Mouse (Mus musculus) layer of hippocampus, adult 9-10 months (tissue): ENCODE results near the gene Tnfaip8l3.
"Not testable (repeated sequence)": the region's sequence is repeated elsewhere in the genome, so short reads cannot be mapped to it uniquely, and the experiment has no call there.

ENCODE experiments used
- DNase-seq: peaks from one replicate; pipeline ENCODE4 v3.0.0; 2022; ENCODE audit warnings: low spot score

Tnfaip8l3 gene

DNA sequence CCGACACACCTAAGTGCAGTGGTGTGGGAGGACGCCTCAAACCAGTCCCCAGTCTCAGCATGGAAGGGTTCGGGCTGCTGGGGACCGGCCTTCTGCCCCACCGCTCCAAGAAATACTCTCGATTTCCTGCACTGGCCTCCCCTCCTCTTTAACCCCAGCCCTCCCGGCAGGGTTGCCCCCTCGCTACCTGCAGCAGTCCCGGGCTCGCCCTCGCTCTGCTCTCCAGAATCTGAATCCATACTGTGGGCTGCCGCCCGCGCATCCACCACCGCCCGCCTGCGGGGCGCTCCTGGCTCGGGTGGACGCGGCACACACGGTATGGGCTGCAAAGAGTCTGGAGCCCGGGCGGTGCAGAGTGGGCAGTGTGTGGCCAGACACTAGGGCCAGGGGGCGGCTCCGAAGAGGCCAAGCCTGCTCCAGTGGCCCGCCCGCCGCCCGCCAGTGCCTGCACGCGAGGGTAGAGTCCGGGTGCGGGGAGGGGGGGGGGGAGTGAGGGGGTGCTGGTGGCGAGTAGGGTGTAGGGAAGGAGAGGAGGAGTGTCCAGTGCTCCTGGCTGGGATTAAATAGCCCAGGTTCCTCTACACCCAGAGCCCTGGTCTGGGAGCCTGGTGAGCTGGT is at the start of gene Tnfaip8l3:
TSS of gene Tnfaip8l3 (minus strand) at position 357 of the 618 bp plus-strand sequence.
- DNase-seq: no peak

DNA sequence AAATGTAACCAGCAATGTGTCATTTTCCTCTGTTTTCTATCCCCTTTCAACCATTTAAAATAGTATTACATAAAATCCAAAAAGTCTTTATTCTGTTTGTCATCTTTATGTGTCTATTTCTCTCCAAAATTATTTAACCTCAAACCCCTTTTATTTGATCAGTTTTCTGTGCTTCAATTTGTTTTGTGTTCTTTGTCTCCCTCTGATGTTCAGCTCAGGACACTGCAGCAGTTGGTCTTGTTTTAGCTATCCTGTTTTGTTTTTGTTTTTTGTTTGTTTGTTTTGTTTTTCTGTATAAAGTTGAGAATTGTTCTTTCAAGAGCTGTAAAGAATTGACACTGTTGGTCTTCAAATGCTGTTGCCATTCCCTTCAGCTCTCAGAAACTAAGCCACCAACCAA is 44.5 kb upstream of the Tnfaip8l3 start:
- DNase-seq: peak; percentile 21

GRCm38 (mm10) chr9:54098636-54099035 is 30.4 kb upstream of the Tnfaip8l3 start:
- no peak for DNase-seq

DNA sequence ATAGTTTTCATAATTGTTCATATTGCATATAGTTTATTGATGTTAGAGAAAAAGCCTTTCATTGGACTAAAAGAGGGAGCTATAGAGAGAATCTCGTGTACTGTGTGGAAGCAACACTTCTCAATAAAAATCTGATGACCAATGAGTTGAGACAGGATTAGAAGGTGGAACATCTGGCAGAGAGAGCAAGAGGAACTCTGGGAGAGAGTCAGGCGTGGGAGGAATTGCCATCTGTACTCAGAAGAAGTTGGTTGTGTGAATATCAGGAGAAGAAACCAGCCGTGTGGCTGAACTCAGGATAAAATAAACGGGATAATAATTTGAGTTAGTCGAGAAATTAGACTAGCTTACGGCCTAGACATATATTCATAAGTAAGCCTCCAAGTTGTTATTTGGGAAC is 28.9 kb upstream of the Tnfaip8l3 start:
- no peak for DNase-seq

- DNase-seq: no peak
These were observed 16.1 kb upstream of the Tnfaip8l3 start for GRCm38 (mm10) chr9:54084245-54084644.

DNA sequence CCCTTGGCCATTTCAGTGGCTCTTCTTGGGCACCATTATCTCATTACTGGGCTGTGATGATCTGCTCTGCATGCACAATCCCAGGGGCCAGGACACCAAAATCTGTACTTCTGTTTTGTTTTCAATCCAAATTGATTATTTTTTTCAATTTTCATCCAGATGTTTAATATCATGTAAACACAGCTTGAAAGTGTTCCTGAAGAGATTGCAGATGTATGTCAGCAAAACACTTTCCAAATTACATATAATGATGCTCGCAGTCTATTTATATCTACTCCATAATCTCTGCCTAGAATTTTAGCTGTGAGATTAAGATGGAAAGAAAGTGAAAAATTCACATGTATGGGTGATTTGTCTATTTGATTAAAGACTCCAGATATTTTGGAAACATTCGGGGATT is 9.6 kb upstream of the Tnfaip8l3 start:
- no peak for DNase-seq

GRCm38 (mm10) chr9:54074901-54075300 is 6.7 kb upstream of the Tnfaip8l3 start:
- DNase-seq: no peak

DNA sequence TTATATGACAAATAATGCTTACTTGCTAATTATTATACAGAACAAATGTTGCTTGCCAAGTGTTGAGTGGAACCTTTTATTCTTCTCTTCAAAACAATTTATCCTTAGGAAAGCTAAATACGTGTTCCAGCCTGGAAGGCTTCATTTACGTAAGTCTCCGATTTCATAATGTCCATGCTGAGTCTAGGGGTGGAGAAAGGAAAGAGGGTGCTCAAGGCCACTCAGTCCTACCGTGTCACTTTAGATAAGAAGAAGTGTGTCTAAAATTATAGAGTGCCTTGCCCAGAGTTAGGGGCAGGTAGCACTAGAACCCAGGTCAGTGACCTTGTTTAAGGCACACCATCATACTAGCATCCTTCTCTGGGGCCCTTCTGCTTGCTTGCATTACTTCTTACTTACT is 5.5 kb upstream of the Tnfaip8l3 start:
- DNase-seq: no peak

- DNase-seq: no peak
These were observed 3.4 kb upstream of the Tnfaip8l3 start for GRCm38 (mm10) chr9:54071474-54072095.

DNA sequence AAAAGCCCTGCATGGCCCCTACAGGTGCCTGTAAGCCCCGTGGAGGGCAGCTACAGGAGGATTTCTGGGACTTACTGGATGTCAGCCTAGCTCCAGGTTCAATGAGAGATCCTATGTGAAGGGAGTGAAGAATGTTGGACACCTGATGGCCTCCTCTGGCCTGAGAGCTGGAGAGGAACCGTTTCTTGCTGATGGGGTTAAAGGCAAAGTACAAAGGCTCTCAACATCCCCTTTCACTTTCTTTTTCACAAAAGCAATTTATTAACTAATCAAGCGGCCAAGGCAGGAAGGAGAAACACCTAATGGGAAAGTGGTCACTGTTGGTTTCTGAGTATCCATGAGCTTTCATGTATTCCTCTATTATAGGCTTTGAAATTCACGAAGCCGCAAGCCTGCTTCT is 1.0 kb upstream of the Tnfaip8l3 start:
- DNase-seq: no peak

DNA sequence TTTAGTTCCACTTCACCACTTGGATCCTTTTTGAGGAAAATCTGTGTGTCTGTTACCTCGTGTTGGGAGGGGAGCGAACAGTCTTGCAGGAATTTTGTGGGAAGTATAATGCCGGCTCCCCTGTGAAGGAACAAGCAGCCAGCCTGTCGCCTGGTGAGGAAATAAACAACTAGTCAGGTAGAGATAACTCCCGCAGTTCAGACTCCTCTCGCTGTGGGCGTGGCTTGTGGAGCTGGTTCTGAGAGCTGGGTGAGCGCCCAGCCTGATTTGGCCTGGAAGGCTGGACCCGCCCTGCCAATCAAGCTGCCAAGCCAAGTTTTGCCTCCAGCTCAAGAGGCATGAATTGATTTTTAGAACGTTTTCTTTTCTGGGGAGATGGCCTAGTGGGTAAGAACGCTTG is 589 bp upstream of the Tnfaip8l3 start:
- DNase-seq: no peak

- no peak for DNase-seq
These were observed 551 bp downstream of the Tnfaip8l3 start for GRCm38 (mm10) chr9:54067642-54068031.

GRCm38 (mm10) chr9:54064836-54065235 is 3.4 kb downstream of the Tnfaip8l3 start:
- no peak for DNase-seq

GRCm38 (mm10) chr9:54063655-54064054 is 4.5 kb downstream of the Tnfaip8l3 start:
- no peak for DNase-seq

GRCm38 (mm10) chr9:54061666-54062065 is 6.5 kb downstream of the Tnfaip8l3 start:
- no peak for DNase-seq

GRCm38 (mm10) chr9:54051298-54052068 is 16.7 kb downstream of the Tnfaip8l3 start:
- DNase-seq: no peak

- DNase-seq: no peak
These were observed 19.2 kb downstream of the Tnfaip8l3 start for GRCm38 (mm10) chr9:54048978-54049377.

DNA sequence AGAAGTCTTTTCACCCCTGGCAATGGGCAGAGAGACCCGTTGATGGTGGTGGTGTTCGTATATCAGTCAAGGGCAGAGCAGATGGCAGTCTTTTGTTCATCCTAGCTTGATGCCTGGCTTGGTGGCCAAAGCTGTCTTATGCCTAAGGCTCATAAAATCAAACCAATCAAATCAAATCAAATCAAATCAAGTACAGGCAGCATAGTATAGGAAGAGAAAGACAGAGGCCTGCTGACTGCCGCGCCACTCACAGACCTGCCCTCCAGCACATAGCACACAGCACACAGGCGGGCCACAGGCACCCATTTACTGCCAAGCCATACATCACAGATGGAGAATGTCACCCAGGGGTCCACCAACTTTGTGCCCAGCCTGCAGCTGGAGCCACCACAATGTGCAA is 25.1 kb downstream of the Tnfaip8l3 start:
- DNase-seq: no peak

- peak; percentile 11 for DNase-seq
These were observed 30.5 kb downstream of the Tnfaip8l3 start for GRCm38 (mm10) chr9:54037717-54038116.

GRCm38 (mm10) chr9:54034691-54035090 is 33.5 kb downstream of the Tnfaip8l3 start:
- DNase-seq: no peak

- no peak for DNase-seq
These were observed 45.4 kb downstream of the Tnfaip8l3 start for GRCm38 (mm10) chr9:54022795-54023194.

GRCm38 (mm10) chr9:53994528-53994927 is 73.7 kb downstream of the Tnfaip8l3 start:
- no peak for DNase-seq

DNA sequence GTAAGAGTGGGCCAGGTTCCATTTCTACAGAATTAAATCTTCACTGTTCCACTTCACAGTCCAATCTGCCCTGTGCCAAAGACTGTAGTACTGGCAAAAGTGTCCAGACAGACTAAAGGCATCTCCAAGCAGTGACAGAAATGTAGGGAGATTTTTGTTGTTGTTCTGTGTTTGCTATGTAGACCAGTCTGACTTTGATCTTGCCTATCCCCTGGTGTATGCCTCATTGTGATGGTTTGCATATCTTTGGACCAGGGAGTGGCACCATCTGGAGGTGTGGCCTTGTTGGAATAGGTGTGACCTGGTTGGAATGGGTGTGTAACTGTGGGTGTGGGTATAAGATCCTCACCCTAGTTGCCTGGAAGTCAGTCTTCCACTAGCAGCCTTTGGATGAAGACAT is 75.6 kb downstream of the Tnfaip8l3 start:
- not testable (repeated sequence) for DNase-seq
